Mouse (Mus musculus): Measurements from ENCODE around the gene C3ar1.

DNA sequence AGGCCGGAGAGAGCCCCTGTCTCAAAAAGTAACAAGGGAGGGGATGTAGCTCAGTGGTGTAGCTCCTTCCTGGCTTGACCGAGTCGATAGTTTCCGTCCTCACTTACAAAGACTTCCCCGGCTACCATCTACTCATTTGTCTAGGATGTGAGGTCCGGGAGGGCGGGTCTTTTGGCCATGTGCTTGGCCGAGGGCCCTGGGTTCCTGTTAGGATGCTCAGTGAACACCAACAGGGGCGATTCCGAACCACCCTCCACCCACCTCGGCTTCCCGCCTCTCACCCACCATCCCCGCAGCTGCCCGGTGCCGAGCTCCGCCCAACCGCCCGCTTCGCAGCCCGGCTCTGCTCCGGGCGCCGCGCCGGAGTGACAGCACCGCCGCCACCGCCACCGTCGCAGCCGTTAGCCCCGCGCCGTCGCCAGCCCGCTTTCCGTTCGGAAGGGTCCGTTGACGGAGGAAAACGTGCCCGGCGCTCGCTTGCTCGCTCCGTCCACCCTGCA, 54.6 kb downstream of the C3ar1 start, which contains the start of gene Slc2a3:
- no peak for TF ChIP-seq CTCF (IDR thresholded peaks at IDR 0.05; ENCODE audit: low read depth)
- TF ChIP-seq EP300 (optimal IDR thresholded peaks at IDR 0.05): no peak
